In the genomic region with DNA sequence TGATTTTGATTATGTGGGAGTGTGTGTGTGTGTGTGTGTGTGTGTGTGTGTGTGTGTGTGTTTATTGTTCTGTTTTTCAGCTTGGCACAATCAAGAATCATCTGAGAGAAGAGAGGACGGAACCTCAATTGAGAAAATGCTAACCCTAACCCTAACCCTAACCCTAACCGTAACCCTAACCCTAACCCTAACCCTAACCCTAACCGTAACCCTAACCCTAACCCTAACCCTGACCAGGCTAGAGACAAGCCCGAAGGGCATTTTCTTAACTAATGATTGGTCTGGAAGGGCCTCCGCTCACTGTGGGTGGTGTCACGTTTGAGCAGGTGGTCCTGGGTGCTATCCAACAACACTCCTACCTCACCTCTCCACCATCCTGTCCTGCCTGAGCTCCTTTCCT, we compare ENCODE assay signal across 15 mouse cellular contexts.
A peak's percentile ranks its signal among the peaks of the same experiment; 100 is the strongest.
DNase-seq lines count a peak whose midpoint lies in the region; ATAC-seq and TF ChIP-seq lines count a peak whose summit lies in the region.
"Had no signal": no experiment of that assay in that cellular context is flagged by ENCODE, and none has a peak within 500 bp of the region (broad histone marks: within the 10 kb centered on the region; RNA-seq: fewer than 3 reads in every experiment).

No protein-coding gene starts in this region.

- H3K9ac ChIP-seq in forebrain, embryonic 12.5 days = no peak overlapping the region
- no peak overlapping the region for H3K9ac ChIP-seq in forebrain, embryonic 14.5 days (ENCODE audit: low read length)
- H3K9ac ChIP-seq in kidney, embryonic 16.5 days (replicated peaks; ENCODE audit: low read length) = no peak overlapping the region
- H3K9ac ChIP-seq in limb, embryonic 14.5 days (ENCODE audit: low read depth, low read length, severe bottlenecking) = no peak overlapping the region
- H3K9ac ChIP-seq: limb, embryonic 13.5 days had no signal

- H3K27ac ChIP-seq in forebrain, embryonic 12.5 days = no peak overlapping the region
- no peak overlapping the region for H3K27ac ChIP-seq in forebrain, embryonic 14.5 days (ENCODE audit: low read depth, low read length)
- H3K27ac ChIP-seq in kidney, embryonic 16.5 days (ENCODE audit: low read length) = no peak overlapping the region
- H3K27ac ChIP-seq in limb, embryonic 14.5 days (replicated peaks; ENCODE audit: low read depth, low read length) = no peak overlapping the region
- H3K27ac ChIP-seq: limb, embryonic 13.5 days; macrophage had no signal

- ATAC-seq in forebrain, embryonic 12.5 days (ENCODE audit: low FRiP score) = peak; percentile 54; the same call in 1 of the 2 replicates
- no peak for ATAC-seq in forebrain, embryonic 14.5 days
- ATAC-seq in kidney, embryonic 16.5 days (ENCODE audit: low FRiP score, low TSS enrichment) = peak; percentile 84
- ATAC-seq in limb, embryonic 14.5 days (ENCODE audit: low FRiP score, low read depth) = peak; percentile 47; the same call in 1 of the 2 replicates

- H3K36me3 ChIP-seq in forebrain, embryonic 12.5 days (replicated peaks) = no peaks in the 10 kb centered on the region
- H3K36me3 ChIP-seq in forebrain, embryonic 14.5 days (ENCODE audit: control insufficient read depth, insufficient read depth, low read length) = no peaks in the 10 kb centered on the region
- no peaks in the 10 kb centered on the region for H3K36me3 ChIP-seq in kidney, embryonic 16.5 days (ENCODE audit: insufficient read depth, low read length)
- H3K36me3 ChIP-seq in E14TG2a.4 (ENCODE audit: insufficient read depth, low read length) = no peaks in the 10 kb centered on the region
- H3K36me3 ChIP-seq in limb, embryonic 14.5 days (ENCODE audit: control insufficient read depth, insufficient read depth, low read length) = no peaks in the 10 kb centered on the region

- no peak for TF ChIP-seq POLR2A in limb, embryonic 14.5 days (IDR thresholded peaks at IDR 0.05; ENCODE audit: borderline replicate concordance, extremely low read depth, insufficient read depth, insufficient read length)

- H3K4me1 ChIP-seq in forebrain, embryonic 12.5 days = peaks cover 32% of the 10 kb centered on the region
- peaks cover 25% of the 10 kb centered on the region for H3K4me1 ChIP-seq in forebrain, embryonic 14.5 days (ENCODE audit: control insufficient read depth, insufficient read depth, low read length)
- peaks cover 27% of the 10 kb centered on the region for H3K4me1 ChIP-seq in kidney, embryonic 16.5 days (ENCODE audit: insufficient read depth, low read length)
- H3K4me1 ChIP-seq in E14TG2a.4 (replicated peaks; ENCODE audit: low read depth, low read length) = no peaks in the 10 kb centered on the region
- peaks cover 24% of the 10 kb centered on the region for H3K4me1 ChIP-seq in limb, embryonic 14.5 days (ENCODE audit: control insufficient read depth, insufficient read depth, low read length)

- DNase-seq in forebrain, embryonic 14.5 days (ENCODE audit: low spot score) = no peak
- DNase-seq in kidney, adult 11 months = no peak
- no peak for DNase-seq in limb, embryonic 14.5 days (ENCODE audit: low spot score)
- no peak for DNase-seq in frontal cortex, postnatal 14 days (ENCODE audit: low spot score in 2 of 2)
- DNase-seq in embryo, embryonic 10.5 days (ENCODE audit: low spot score) = no peak
- DNase-seq: adrenal gland, adult 8-10 months; B cell, adult 2 months; cerebellum, adult 9-10 months; gastrocnemius, postnatal 14 days; right cerebral cortex, postnatal 25 days had no signal

- peaks cover 24% of the 10 kb centered on the region for H3K27me3 ChIP-seq in forebrain, embryonic 12.5 days
- H3K27me3 ChIP-seq in forebrain, embryonic 14.5 days (replicated peaks; ENCODE audit: control insufficient read depth, insufficient read depth, low read length) = no peaks in the 10 kb centered on the region
- H3K27me3 ChIP-seq in kidney, embryonic 16.5 days (ENCODE audit: insufficient read depth, low read length) = no peaks in the 10 kb centered on the region
- no peaks in the 10 kb centered on the region for H3K27me3 ChIP-seq in E14TG2a.4 (ENCODE audit: insufficient read depth, low read length)
- no peaks in the 10 kb centered on the region for H3K27me3 ChIP-seq in limb, embryonic 14.5 days (ENCODE audit: control insufficient read depth, insufficient read depth, low read length)
- H3K27me3 ChIP-seq: limb, embryonic 13.5 days had no signal

- no peaks in the 10 kb centered on the region for H3K9me3 ChIP-seq in forebrain, embryonic 12.5 days
- H3K9me3 ChIP-seq in forebrain, embryonic 14.5 days (replicated peaks; ENCODE audit: control insufficient read depth, low read length) = no peaks in the 10 kb centered on the region
- no peaks in the 10 kb centered on the region for H3K9me3 ChIP-seq in kidney, embryonic 16.5 days (ENCODE audit: low read length)
- H3K9me3 ChIP-seq in E14TG2a.4 (ENCODE audit: low read length) = peaks cover 23% of the 10 kb centered on the region
- H3K9me3 ChIP-seq in limb, embryonic 14.5 days (ENCODE audit: control insufficient read depth, low read length) = peaks cover 6% of the 10 kb centered on the region; the same call in 1 of the 2 replicates

- no peak for TF ChIP-seq CTCF in E14TG2a.4 (conservative IDR thresholded peaks at IDR 0.05; ENCODE audit: low read length)

- no peak overlapping the region for H3K4me2 ChIP-seq in forebrain, embryonic 12.5 days
- no peak overlapping the region for H3K4me2 ChIP-seq in forebrain, embryonic 14.5 days (ENCODE audit: low read length)
- no peak overlapping the region for H3K4me2 ChIP-seq in kidney, embryonic 16.5 days (replicated peaks; ENCODE audit: low read depth, low read length)
- no peak overlapping the region for H3K4me2 ChIP-seq in limb, embryonic 14.5 days (replicated peaks; ENCODE audit: low read depth, low read length, severe bottlenecking)
- H3K4me2 ChIP-seq: limb, embryonic 13.5 days had no signal

- H3K4me3 ChIP-seq in forebrain, embryonic 12.5 days (replicated peaks) = no peak overlapping the region
- H3K4me3 ChIP-seq in forebrain, embryonic 14.5 days (ENCODE audit: low read depth, low read length) = no peak overlapping the region
- H3K4me3 ChIP-seq in kidney, embryonic 16.5 days (ENCODE audit: low read length) = no peak overlapping the region
- H3K4me3 ChIP-seq in E14TG2a.4 (replicated peaks; ENCODE audit: low read length) = peak overlapping the region; percentile 43; the same call in 1 of the 2 replicates
- H3K4me3 ChIP-seq in limb, embryonic 14.5 days (replicated peaks; ENCODE audit: low read length) = no peak overlapping the region
- H3K4me3 ChIP-seq: limb, embryonic 13.5 days had no signal

- WGBS in forebrain, embryonic 12.5 days = 87% methylated on average over 6 of the region's 6 CpGs
- 86% methylated on average over 6 of the region's 6 CpGs for WGBS in forebrain, embryonic 14.5 days
- WGBS in kidney, embryonic 16.5 days = 81% methylated on average over 6 of the region's 6 CpGs
- WGBS in limb, embryonic 14.5 days = 79% methylated on average over 6 of the region's 6 CpGs
